In genomic region chr3:65905281-65906169, GRCm38 (mm10) we compare ENCODE assay signal across 10 mouse cellular contexts. TPM values are rescaled to one million over a fixed set of nuclear protein-coding genes. Genes with fewer than 3 reads are reported as not detected.
A peak's percentile ranks its signal among the peaks of the same experiment; 100 is the strongest.
DNase-seq lines count a peak whose midpoint lies in the region; ATAC-seq and TF ChIP-seq lines count a peak whose summit lies in the region.
"Had no signal": no experiment of that assay in that cellular context is flagged by ENCODE, and none has a peak within 500 bp of the region (broad histone marks: within the 10 kb centered on the region; RNA-seq: fewer than 3 reads in every experiment).

No protein-coding gene starts in this region.

- H3K4me3 ChIP-seq in kidney, embryonic 16.5 days (ENCODE audit: low read length) = no peak overlapping the region
- H3K4me3 ChIP-seq in brown adipose tissue, adult 24 weeks (ENCODE audit: insufficient read depth, low read depth, low read length) = no peak overlapping the region
- no peak overlapping the region for H3K4me3 ChIP-seq in heart, embryonic 15.5 days
- no peak overlapping the region for H3K4me3 ChIP-seq in intestine, postnatal 0 days (ENCODE audit: low read depth, low read length)
- H3K4me3 ChIP-seq: neural tube, embryonic 12.5 days had no signal

- H3K9ac ChIP-seq in kidney, embryonic 16.5 days (replicated peaks; ENCODE audit: low read length) = no peak overlapping the region
- H3K9ac ChIP-seq in heart, embryonic 15.5 days = no peak overlapping the region
- H3K9ac ChIP-seq in intestine, postnatal 0 days (ENCODE audit: low read depth, low read length) = no peak overlapping the region
- H3K9ac ChIP-seq: neural tube, embryonic 12.5 days had no signal

- no peak for TF ChIP-seq CTCF in intestine, postnatal 0 days (IDR thresholded peaks at IDR 0.05; ENCODE audit: low read depth)

- H3K4me2 ChIP-seq in kidney, embryonic 16.5 days (replicated peaks; ENCODE audit: low read depth, low read length) = no peak overlapping the region
- H3K4me2 ChIP-seq in heart, embryonic 15.5 days = no peak overlapping the region
- H3K4me2 ChIP-seq in intestine, postnatal 0 days (replicated peaks; ENCODE audit: low read depth) = no peak overlapping the region
- H3K4me2 ChIP-seq: neural tube, embryonic 12.5 days had no signal

- no peaks in the 10 kb centered on the region for H3K36me3 ChIP-seq in kidney, embryonic 16.5 days (ENCODE audit: insufficient read depth, low read length)
- no peaks in the 10 kb centered on the region for H3K36me3 ChIP-seq in heart, embryonic 15.5 days
- H3K36me3 ChIP-seq in intestine, postnatal 0 days (ENCODE audit: control insufficient read depth, insufficient read depth) = no peaks in the 10 kb centered on the region
- H3K36me3 ChIP-seq: G1E; neural tube, embryonic 12.5 days had no signal

- H3K4me1 ChIP-seq in kidney, embryonic 16.5 days (ENCODE audit: insufficient read depth, low read length) = peaks cover 13% of the 10 kb centered on the region
- peaks cover 8% of the 10 kb centered on the region for H3K4me1 ChIP-seq in brown adipose tissue, adult 24 weeks (ENCODE audit: control insufficient read depth, insufficient read depth, insufficient read length, low read length)
- peaks cover 20% of the 10 kb centered on the region for H3K4me1 ChIP-seq in heart, embryonic 15.5 days (replicated peaks)
- H3K4me1 ChIP-seq in intestine, postnatal 0 days (replicated peaks; ENCODE audit: control insufficient read depth, insufficient read depth, low read length) = no peaks in the 10 kb centered on the region
- H3K4me1 ChIP-seq: neural tube, embryonic 12.5 days had no signal

- DNase-seq in kidney, adult 18-20 months = no peak
- no peak for DNase-seq in right cerebral cortex, adult 2 months (ENCODE audit: low spot score in 2 of 2)
- DNase-seq in cerebellum, adult 9-10 months = no peak

- WGBS in kidney, embryonic 16.5 days = 31% methylated on average over 7 of the region's 7 CpGs
- 18% methylated on average over 7 of the region's 7 CpGs for WGBS in heart, embryonic 15.5 days
- WGBS in intestine, postnatal 0 days = 41% methylated on average over 7 of the region's 7 CpGs

- no peak overlapping the region for H3K27ac ChIP-seq in kidney, embryonic 16.5 days (ENCODE audit: low read length)
- peak overlapping the region; percentile 76 for H3K27ac ChIP-seq in brown adipose tissue, adult 24 weeks (replicated peaks; ENCODE audit: low read depth, low read length)
- H3K27ac ChIP-seq in heart, embryonic 15.5 days = peak overlapping the region; percentile 79
- H3K27ac ChIP-seq in intestine, postnatal 0 days (ENCODE audit: low read depth, low read length) = no peak overlapping the region
- H3K27ac ChIP-seq: neural tube, embryonic 12.5 days had no signal

- ATAC-seq in kidney, embryonic 16.5 days (ENCODE audit: low FRiP score, low TSS enrichment) = peak; percentile 67; the same call in 1 of the 2 replicates
- ATAC-seq in heart, embryonic 15.5 days (replicated peaks; ENCODE audit: insufficient number of reproducible peaks, insufficient read depth, low FRiP score, low read depth) = peak; percentile 28; the same call in 1 of the 2 replicates
- peak; percentile 66 for ATAC-seq in megakaryocyte progenitor cell, adult 5-6 weeks (replicated peaks; ENCODE audit: poor library complexity)
- ATAC-seq in intestine, postnatal 0 days = no peak

- H3K27me3 ChIP-seq in kidney, embryonic 16.5 days (ENCODE audit: insufficient read depth, low read length) = no peaks in the 10 kb centered on the region
- no peaks in the 10 kb centered on the region for H3K27me3 ChIP-seq in heart, embryonic 15.5 days
- no peaks in the 10 kb centered on the region for H3K27me3 ChIP-seq in intestine, postnatal 0 days (replicated peaks; ENCODE audit: control insufficient read depth, insufficient read depth, low read length)
- H3K27me3 ChIP-seq: neural tube, embryonic 12.5 days had no signal

- H3K9me3 ChIP-seq in kidney, embryonic 16.5 days (ENCODE audit: low read length) = no peaks in the 10 kb centered on the region
- no peaks in the 10 kb centered on the region for H3K9me3 ChIP-seq in heart, embryonic 15.5 days (replicated peaks)
- H3K9me3 ChIP-seq in intestine, postnatal 0 days (ENCODE audit: control insufficient read depth) = no peaks in the 10 kb centered on the region
- H3K9me3 ChIP-seq: G1E; neural tube, embryonic 12.5 days had no signal

RNA-seq across cellular contexts. Expression of gene Ccnl1, which starts 52.5 kb away (rescaled TPM):
- 103 and 104 TPM in 2 replicates for polyA plus RNA-seq in kidney, embryonic 16.5 days (2015; fragmentation: Nextera tagmentation; extraction: Ambion mirVana)
- 39.4 and 73.7 TPM in 2 replicates for polyA plus RNA-seq in brown adipose tissue, adult 24 weeks (2012; ENCODE audit: insufficient read depth, insufficient read length, missing spikeins)
- 60.5 and 67.5 TPM in 2 replicates for polyA plus RNA-seq in heart, embryonic 15.5 days (2015; fragmentation: Nextera tagmentation; extraction: Ambion mirVana)
- 225 and 270 TPM in 2 replicates for total RNA-seq in megakaryocyte progenitor cell, adult 5-6 weeks (2015)
- total RNA-seq in megakaryocyte progenitor cell, adult 5-6 weeks (2017) = 231 and 265 TPM in 2 replicates
- 47.6 and 52.8 TPM in 2 replicates for polyA plus RNA-seq in intestine, postnatal 0 days (2015; fragmentation: Nextera tagmentation; extraction: Ambion mirVana)

Comparison
In these comparisons a context has a peak if more than half of its experiments do, and no peak if none do; other contexts are left out.
1. H3K27ac ChIP-seq: peak in brown adipose tissue, adult 24 weeks (single experiment) and heart, embryonic 15.5 days (single experiment); none in kidney, embryonic 16.5 days (single experiment) and intestine, postnatal 0 days (single experiment).